Mouse (Mus musculus): ENCODE data around the gene Lims1. TPM values are rescaled to one million over a fixed set of nuclear protein-coding genes. Genes with fewer than 3 reads are reported as not detected.

Lims1 gene
- polyA plus RNA-seq, 1 experiment, result 11.4 TPM

GRCm38 (mm10) chr10:58379699-58380098 is 56.4 kb downstream of the Lims1 start:
- Histone ChIP-seq H3K27me3 (ENCODE audit: control insufficient read depth, insufficient read depth, low read length) (no peaks in the 10 kb centered on the region), H3K4me1 (ENCODE audit: control insufficient read depth, insufficient read depth, insufficient read length) (peaks cover 22% of the 10 kb centered on the region), H3K27ac (ENCODE audit: insufficient read depth, low read length) (no peak overlapping the region), H3K4me3 (ENCODE audit: extremely low read depth, insufficient read depth, insufficient read length) (no peak overlapping the region), H3K36me3 (ENCODE audit: control insufficient read depth, insufficient read depth, low read length) (no peaks in the 10 kb centered on the region)
- no peak for TF ChIP-seq POLR2A (IDR thresholded peaks at IDR 0.05; ENCODE audit: low read depth, low read length)
- no peak for TF ChIP-seq CTCF (IDR thresholded peaks at IDR 0.05; ENCODE audit: extremely low read depth, insufficient read depth, insufficient read length, insufficient replicate concordance)
- no peak for DNase-seq (ENCODE audit: low read depth in 1 of 2, low spot score in 2 of 2)
- WGBS, result 96% methylated on average over 1 of the region's 1 CpGs

DNA sequence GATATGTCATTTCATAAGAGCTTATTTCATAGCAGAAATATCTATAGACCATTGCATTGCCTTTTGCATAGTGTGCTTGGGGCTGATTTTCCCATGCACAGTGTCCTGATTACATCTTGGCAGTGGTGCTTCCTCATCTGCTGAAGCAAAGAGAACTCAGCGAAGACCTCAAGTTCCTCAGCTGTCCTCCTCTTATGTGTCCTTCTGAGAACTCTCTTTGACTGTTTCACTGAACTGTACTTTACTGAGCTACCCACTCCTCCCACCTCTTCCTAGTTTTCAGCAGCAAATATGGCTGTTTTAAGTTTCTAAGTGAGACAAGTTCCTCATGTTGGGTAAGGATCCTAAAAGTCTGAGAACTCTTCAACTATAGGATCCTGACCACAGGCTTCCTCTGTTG is 58.6 kb downstream of the Lims1 start:
- Histone ChIP-seq H3K27me3 (ENCODE audit: control insufficient read depth, insufficient read depth, low read length) (no peaks in the 10 kb centered on the region), H3K27ac (ENCODE audit: insufficient read depth, low read length) (no peak overlapping the region), H3K4me3 (ENCODE audit: extremely low read depth, insufficient read depth, insufficient read length) (no peak overlapping the region), H3K4me1 (ENCODE audit: control insufficient read depth, insufficient read depth, insufficient read length) (peaks cover 22% of the 10 kb centered on the region), H3K36me3 (ENCODE audit: control insufficient read depth, insufficient read depth, low read length) (no peaks in the 10 kb centered on the region)
- TF ChIP-seq POLR2A (IDR thresholded peaks at IDR 0.05; ENCODE audit: low read depth, low read length) (no peak), CTCF (IDR thresholded peaks at IDR 0.05; ENCODE audit: extremely low read depth, insufficient read depth, insufficient read length, insufficient replicate concordance) (no peak)
- DNase-seq (ENCODE audit: low read depth in 1 of 2, low spot score in 2 of 2), result no peak
- 13% methylated on average over 1 of the region's 1 CpGs for WGBS

DNA sequence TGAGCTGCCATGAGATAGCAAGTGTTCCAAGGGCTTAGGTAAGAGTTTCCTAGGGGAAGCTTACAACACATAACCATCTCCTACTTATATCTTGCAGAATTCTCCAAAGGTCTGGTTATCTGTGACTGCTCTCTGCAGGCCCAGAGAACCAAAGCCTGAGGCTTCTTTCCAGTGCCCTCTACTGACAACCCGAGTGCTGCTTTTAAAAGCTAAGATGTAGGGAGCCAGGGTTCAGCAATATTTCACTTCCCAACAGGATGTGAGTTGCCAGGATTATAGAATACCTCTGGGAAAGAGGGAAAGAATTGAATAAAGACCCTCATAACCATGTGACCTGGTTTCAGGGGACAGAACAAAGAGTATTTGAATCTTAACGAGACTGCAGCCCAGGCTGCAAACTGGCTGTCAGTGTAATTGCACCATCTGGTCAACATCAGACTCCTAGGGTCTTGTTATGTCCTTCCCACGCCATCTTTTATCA is 59.4 kb downstream of the Lims1 start:
- 22% methylated on average over 3 of the region's 3 CpGs for WGBS
- no peak overlapping the region for H3K4me3 ChIP-seq (ENCODE audit: extremely low read depth, insufficient read depth, insufficient read length)

DNA sequence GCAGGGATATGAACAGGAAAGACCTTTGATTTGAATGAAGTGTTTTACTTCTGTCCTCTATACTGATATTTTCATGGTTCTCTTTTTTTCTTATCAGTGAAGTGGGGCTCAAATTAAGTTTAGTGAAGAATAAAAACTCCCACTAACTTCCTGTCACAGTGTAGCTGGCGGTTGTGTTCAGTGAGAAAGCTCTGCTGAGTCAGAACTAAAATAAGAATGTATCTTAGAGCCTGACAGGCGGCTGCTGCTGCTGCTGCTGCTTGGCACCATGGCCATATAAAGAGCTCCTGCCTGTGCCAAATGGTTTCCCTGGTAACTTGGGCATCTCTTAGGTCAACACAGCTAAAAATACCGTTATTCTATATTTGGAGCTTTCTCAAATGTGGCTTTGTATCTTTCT is 60.0 kb downstream of the Lims1 start:
- DNase-seq (ENCODE audit: low read depth in 1 of 2, low spot score in 2 of 2), result peak in 1 of 2 experiments; percentile 8
- Histone ChIP-seq H3K36me3 (ENCODE audit: control insufficient read depth, insufficient read depth, low read length) (no peaks in the 10 kb centered on the region), H3K4me3 (ENCODE audit: extremely low read depth, insufficient read depth, insufficient read length) (no peak overlapping the region), H3K27ac (ENCODE audit: insufficient read depth, low read length) (no peak overlapping the region), H3K27me3 (ENCODE audit: control insufficient read depth, insufficient read depth, low read length) (no peaks in the 10 kb centered on the region), H3K4me1 (ENCODE audit: control insufficient read depth, insufficient read depth, insufficient read length) (peaks cover 22% of the 10 kb centered on the region)
- TF ChIP-seq CTCF (IDR thresholded peaks at IDR 0.05; ENCODE audit: extremely low read depth, insufficient read depth, insufficient read length, insufficient replicate concordance) (no peak), POLR2A (IDR thresholded peaks at IDR 0.05; ENCODE audit: low read depth, low read length) (no peak)
- under 1% methylated on average over 3 of the region's 3 CpGs for WGBS

More for the DNA sequence above, 59.4 kb downstream of the Lims1 start:
- no peak for DNase-seq (ENCODE audit: low read depth in 1 of 2, low spot score in 2 of 2)
- Histone ChIP-seq H3K4me1 (ENCODE audit: control insufficient read depth, insufficient read depth, insufficient read length) (peaks cover 22% of the 10 kb centered on the region), H3K27me3 (ENCODE audit: control insufficient read depth, insufficient read depth, low read length) (no peaks in the 10 kb centered on the region), H3K27ac (ENCODE audit: insufficient read depth, low read length) (peak overlapping the region; percentile 51; the same call in 1 of the 2 replicates), H3K36me3 (ENCODE audit: control insufficient read depth, insufficient read depth, low read length) (no peaks in the 10 kb centered on the region)
- TF ChIP-seq CTCF (IDR thresholded peaks at IDR 0.05; ENCODE audit: extremely low read depth, insufficient read depth, insufficient read length, insufficient replicate concordance) (no peak), POLR2A (IDR thresholded peaks at IDR 0.05; ENCODE audit: low read depth, low read length) (no peak)

GRCm38 (mm10) chr10:58383761-58384160 is 60.5 kb downstream of the Lims1 start:
- 84% methylated on average over 2 of the region's 2 CpGs for WGBS
- Histone ChIP-seq H3K4me3 (ENCODE audit: extremely low read depth, insufficient read depth, insufficient read length) (no peak overlapping the region), H3K27me3 (ENCODE audit: control insufficient read depth, insufficient read depth, low read length) (no peaks in the 10 kb centered on the region), H3K36me3 (ENCODE audit: control insufficient read depth, insufficient read depth, low read length) (no peaks in the 10 kb centered on the region), H3K4me1 (ENCODE audit: control insufficient read depth, insufficient read depth, insufficient read length) (peaks cover 20% of the 10 kb centered on the region), H3K27ac (ENCODE audit: insufficient read depth, low read length) (0 out of 2 replicates have a peak overlapping the region, but pooled peaks have one; percentile 3)
- no peak for DNase-seq (ENCODE audit: low read depth in 1 of 2, low spot score in 2 of 2)
- TF ChIP-seq CTCF (IDR thresholded peaks at IDR 0.05; ENCODE audit: extremely low read depth, insufficient read depth, insufficient read length, insufficient replicate concordance) (no peak), POLR2A (IDR thresholded peaks at IDR 0.05; ENCODE audit: low read depth, low read length) (no peak)

- H3K27ac ChIP-seq (ENCODE audit: insufficient read depth, low read length), result no peak overlapping the region
- no peak overlapping the region for H3K4me3 ChIP-seq (ENCODE audit: extremely low read depth, insufficient read depth, insufficient read length)
- H3K27me3 ChIP-seq (ENCODE audit: control insufficient read depth, insufficient read depth, low read length), result no peaks in the 10 kb centered on the region
- TF ChIP-seq POLR2A (IDR thresholded peaks at IDR 0.05; ENCODE audit: low read depth, low read length) (no peak), CTCF (IDR thresholded peaks at IDR 0.05; ENCODE audit: extremely low read depth, insufficient read depth, insufficient read length, insufficient replicate concordance) (no peak)
- H3K36me3 ChIP-seq (ENCODE audit: control insufficient read depth, insufficient read depth, low read length), result no peaks in the 10 kb centered on the region
- whole genome bisulfite sequencing, result 93% methylated on average over 5 of the region's 5 CpGs
- peaks cover 20% of the 10 kb centered on the region for H3K4me1 ChIP-seq (ENCODE audit: control insufficient read depth, insufficient read depth, insufficient read length)
- DNase-seq (ENCODE audit: low read depth in 1 of 2, low spot score in 2 of 2), result no peak
Measured at GRCm38 (mm10) chr10:58385629-58386028, 62.4 kb downstream of the Lims1 start.

- TF ChIP-seq CTCF (IDR thresholded peaks at IDR 0.05; ENCODE audit: extremely low read depth, insufficient read depth, insufficient read length, insufficient replicate concordance) (no peak), POLR2A (IDR thresholded peaks at IDR 0.05; ENCODE audit: low read depth, low read length) (no peak)
- DNase-seq (ENCODE audit: low read depth in 1 of 2, low spot score in 2 of 2), result no peak
- H3K4me1 ChIP-seq (ENCODE audit: control insufficient read depth, insufficient read depth, insufficient read length), result peaks cover 17% of the 10 kb centered on the region
- no peaks in the 10 kb centered on the region for H3K36me3 ChIP-seq (ENCODE audit: control insufficient read depth, insufficient read depth, low read length)
- H3K27me3 ChIP-seq (ENCODE audit: control insufficient read depth, insufficient read depth, low read length), result no peaks in the 10 kb centered on the region
- no peak overlapping the region for H3K27ac ChIP-seq (ENCODE audit: insufficient read depth, low read length)
- H3K4me3 ChIP-seq (ENCODE audit: extremely low read depth, insufficient read depth, insufficient read length), result no peak overlapping the region
- WGBS, result 92% methylated on average over 3 of the region's 3 CpGs
Measured at GRCm38 (mm10) chr10:58386997-58387396, 63.7 kb downstream of the Lims1 start.

Measured in spleen, adult 2 months (tissue).